Mouse (Mus musculus): ENCODE results near the gene Cobll1.

DNA sequence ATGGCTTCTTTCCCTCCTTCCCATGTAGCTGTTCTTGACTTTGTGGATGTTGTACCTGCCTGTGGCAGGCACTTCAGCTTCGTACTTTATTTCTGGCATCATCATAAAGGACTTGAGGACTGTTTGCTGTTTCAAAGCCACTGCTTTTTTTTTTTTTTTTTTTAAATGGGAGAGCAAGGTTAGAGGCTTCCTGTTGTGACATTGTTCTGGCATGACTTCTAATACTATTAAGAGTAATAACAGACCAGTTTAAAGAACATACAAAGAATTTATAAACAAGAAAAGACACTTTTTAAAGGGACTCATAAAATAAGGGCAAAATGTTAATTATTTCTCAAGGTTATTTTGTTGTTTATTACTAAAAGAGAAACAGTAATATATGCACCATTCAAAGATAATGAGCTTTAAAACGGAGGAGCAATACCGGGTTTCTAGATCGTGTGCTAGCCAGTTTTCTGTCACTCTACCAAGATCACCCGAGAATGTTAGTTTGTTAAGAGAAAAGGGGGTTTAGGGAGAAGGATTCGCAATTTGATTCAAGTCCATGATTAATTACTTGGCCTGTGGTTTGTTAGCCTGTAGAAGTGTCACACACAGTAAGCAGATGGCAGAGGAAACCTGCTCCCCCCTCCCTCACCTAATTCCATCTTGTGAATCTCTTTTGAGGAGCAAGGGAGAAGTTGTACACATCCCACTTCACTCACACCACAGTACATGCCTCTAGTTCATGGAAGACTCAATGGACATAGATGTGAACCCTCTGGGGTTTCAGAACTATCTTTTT lies 190.8 kb downstream of the Cobll1 start:
- TF ChIP-seq CTCF (IDR thresholded peaks at IDR 0.05; ENCODE audit: extremely low read depth, insufficient read length, insufficient replicate concordance, low read depth, low read length) (no peak), POLR2A (IDR thresholded peaks at IDR 0.05; ENCODE audit: low read depth, low read length) (no peak)

Data from small intestine, adult 2 months (tissue).